Mouse (Mus musculus) cerebellum, postnatal 4 days (tissue): ENCODE data around the gene Chtop.

ENCODE experiments used
- DNase-seq, 2 experiments: peaks; one replicate each; pipeline ENCODE4 v3.0.0; 2022; ENCODE audit warnings: low spot score in 2 of 2, mixed read lengths in 1 of 2

Chtop gene

DNA sequence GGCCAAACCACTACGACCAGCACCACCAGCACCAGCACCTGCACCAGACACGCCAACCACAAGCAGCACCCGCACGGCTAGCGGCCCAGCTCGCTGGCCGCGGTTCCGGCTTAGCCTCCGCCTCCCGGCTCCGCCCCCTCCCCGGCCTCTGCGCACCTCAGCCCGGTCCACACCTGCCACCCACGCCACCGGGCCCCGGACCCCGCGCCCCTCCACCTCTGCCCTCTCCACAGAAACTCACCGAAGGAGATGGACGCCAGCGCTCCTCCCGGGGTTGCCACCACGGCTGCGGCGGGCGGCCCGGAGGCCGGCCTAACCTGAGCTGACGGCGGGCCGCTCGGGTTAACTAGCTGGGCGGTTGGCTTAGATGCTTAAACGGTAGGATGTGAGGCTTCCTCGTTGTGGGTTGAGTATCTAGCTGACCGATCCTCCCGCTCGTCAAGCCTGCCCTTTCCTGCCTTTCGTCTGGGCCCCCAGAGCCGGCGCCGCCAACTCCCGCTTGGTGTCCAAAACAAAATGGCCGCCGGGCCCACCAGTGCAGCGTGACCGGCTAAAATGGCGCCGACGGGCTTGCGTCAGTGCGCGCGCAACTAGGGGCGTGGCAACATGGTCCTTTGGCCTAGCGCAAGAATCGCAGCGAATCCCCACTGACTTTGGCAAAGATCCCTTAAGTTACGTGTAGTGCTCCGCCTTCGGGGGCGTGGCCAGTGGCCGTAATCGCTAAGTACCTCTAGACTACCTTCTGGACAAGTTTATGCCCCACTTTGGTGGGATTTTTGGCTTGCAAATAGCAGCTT lies at the start of gene Chtop:
TSS of gene Chtop (minus strand) at position 549 of the 797 bp plus-strand sequence.
- DNase-seq, result peak; percentile 98 to 99

- DNase-seq, result no peak
Measured at GRCm38 (mm10) chr3:90555954-90556353, 46.7 kb upstream of the Chtop start.

- DNase-seq, result no peak
Measured at GRCm38 (mm10) chr3:90552231-90552630, 42.9 kb upstream of the Chtop start.

GRCm38 (mm10) chr3:90550421-90550790 lies 41.1 kb upstream of the Chtop start:
- no peak for DNase-seq

DNA sequence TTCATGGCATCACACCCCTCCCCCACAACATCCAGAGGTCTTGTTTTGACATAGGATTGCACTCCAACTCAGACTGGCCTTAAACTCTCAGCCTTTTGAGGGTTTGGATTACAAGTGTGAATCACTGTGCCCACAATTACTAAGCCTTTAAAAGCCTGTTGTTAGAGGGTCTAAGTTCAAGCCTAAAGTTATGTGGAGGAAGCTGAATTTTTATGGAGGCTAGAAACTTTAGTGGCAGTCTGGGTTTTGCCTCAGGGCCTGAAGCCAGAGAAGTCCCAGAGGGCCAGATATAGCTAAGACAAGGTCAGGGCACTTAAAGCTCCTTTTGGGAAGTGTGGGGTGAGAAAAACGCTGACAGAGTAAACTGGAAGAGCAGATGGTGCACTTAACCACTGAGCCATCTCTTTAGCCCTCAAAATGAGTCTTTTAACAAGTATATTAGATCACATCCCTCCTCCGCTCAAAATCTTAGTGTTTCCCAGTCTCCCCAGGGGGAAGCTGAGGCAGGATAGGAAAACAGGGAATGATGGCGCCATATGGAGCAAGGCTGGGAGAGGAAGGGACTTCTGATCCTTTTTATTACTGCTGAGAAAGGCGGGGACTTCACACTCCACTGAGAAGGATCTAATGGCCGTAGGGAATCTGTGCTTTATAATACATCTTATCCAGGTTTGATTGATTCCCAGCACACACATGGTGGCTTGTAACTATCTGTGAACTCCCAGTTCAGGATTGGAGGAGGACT lies 40.5 kb upstream of the Chtop start:
- no peak for DNase-seq

GRCm38 (mm10) chr3:90540904-90541303 lies 31.6 kb upstream of the Chtop start:
- DNase-seq, result no peak

GRCm38 (mm10) chr3:90537905-90538296 lies 28.6 kb upstream of the Chtop start:
- no peak for DNase-seq

DNA sequence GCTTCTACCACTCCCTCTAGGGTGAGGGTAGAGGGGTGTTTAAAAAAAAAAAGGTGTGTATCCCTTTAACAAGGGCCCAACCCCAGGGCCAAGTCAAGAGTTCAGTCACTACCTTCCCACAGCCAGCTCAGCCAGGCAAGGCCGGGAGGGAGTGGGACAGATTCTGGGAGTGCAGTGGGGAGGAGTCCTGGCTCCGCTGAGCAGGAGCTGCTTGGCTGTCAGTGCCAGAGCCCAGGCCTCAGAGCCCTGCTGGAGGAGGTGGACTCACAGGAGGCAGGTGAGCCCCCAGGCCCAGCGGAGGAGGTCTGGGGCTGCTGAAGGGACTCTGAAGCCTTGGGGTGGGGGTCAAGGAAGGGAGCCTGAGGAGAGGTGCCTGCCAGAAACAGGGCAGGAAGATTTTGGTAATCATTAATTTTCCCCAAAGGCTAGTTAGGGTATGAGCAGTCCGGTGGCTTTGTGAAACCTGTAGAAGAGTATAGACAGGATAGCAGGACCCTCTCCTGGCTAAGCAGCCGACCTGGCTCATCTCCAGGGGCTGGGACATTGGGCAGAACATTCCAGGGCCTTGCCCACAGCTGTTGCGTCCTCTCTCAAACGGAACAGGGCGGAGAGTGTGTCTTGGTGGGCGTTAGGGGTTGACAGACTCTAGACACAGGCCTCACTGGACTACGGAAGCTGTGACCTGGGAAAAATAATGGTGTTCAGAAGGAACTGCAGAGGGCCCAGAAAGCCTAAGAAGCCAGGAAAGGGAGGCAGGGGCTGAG lies 28.0 kb upstream of the Chtop start, which contains the start of gene S100a16:
TSS of gene S100a16 (plus strand) at position 114 of the 764 bp plus-strand sequence.
- DNase-seq, result peak in 1 of 2 experiments; percentile 25

DNA sequence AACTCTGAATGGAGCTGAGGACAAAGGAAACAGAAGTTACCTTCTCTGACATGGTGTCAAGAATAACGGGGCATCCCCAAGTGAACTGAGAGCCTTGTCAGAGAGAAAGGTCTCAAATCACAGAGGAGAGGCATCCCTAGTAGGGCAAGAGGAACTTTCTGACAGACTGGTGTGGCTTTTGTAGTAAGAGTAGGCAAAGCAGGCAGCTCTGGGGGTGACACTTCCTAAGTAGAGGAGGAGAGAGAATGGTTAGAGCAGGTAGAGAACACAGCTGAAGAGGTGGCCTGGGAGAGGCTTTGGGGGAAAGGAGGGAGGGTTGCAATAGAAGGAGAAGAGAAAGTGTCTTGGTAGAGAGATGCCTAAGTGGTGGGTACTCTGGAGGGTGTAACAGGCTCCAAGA lies 26.1 kb upstream of the Chtop start:
- no peak for DNase-seq

DNA sequence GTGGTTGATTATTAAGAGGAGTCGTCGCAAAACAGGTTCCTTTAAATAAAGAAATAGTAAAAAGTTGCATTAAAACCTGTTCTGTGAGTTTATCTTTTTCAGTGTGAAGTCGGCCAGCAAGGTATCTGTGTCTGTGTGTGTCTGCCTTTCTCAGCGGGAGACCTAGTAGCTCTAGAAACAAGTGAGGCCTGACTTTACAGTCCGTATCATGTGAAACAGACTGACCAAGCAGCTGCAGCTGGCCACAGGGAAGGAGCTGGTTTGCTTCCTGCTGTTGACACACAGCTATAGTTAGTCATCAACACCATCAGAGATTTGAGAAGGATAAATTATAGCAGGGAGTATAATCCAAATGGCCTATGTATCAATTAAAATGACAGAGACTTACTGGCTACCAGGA lies 22.4 kb upstream of the Chtop start:
- DNase-seq, result no peak

DNA sequence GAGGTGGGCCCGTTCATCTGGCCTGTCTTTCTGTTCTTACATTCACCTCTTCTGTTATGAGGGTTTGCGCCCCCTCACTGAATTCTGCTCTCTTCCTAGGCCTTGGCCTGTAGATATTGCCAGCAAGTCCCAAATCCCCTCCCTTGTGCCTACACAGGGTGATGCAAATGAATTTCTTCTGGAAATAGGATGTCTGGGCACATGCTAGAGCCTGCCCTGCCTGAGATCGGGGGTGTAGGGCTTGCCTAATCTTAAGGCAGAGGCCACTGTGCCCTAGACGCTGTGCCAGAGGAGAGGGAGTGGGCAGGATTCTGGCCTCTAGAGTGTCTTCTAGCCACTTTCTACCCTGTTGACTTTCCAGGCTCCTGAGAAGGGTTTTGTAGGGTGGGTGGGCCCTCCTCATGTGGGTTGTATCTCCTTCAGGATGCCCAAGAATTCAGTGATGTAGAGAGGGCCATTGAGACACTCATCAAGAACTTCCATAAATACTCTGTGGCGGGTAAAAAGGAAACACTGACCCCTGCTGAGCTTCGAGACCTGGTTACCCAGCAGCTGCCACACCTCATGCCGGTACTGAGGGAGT lies 18.1 kb upstream of the Chtop start:
- DNase-seq, result no peak

- DNase-seq, result no peak
Measured at GRCm38 (mm10) chr3:90526580-90526979, 17.3 kb upstream of the Chtop start, which contains the start of gene S100a14. TSS of gene S100a14 (plus strand) at chr3:90526856.

DNA sequence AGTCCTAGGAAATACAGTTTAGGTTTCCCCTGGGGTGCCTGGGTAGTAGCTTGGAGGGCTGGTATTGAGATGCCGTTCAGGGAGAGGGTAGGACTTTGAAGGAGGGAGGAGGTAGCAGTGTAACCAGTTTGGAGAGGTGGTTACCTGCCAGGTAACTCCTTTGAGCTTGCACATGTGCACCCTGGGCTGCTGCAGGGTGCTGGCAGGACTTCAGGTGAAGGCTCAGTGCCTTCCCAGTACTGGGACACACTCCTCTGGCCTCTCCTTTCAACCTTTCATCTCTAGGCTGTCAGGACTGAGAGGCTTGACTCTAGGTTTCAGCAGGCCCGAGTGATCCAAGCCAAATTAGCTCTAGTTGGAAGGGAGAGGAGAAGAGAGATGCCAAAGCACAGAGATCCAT lies 16.8 kb upstream of the Chtop start:
- DNase-seq, result no peak

- DNase-seq, result no peak
Measured at GRCm38 (mm10) chr3:90525421-90525820, 16.1 kb upstream of the Chtop start.

DNA sequence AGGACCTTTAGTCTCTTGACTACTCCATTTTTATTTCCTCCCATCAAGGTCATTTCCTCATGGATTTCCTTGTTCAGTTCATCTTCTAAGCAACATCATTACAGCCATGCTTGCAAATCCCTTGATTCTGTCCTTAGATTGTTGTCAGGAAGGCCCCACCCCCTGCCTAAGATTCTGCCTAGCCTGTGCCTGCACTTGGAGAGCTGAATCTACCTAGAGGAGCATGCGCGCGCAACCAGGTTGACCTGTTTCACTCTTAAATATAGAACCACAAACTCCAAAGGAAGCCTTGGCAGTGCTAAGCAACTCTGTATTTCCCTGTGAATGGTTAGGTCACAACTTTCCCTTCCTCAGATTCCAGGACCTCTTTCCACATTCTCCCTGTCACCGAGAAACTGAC lies 8.4 kb upstream of the Chtop start:
- DNase-seq, result no peak

DNA sequence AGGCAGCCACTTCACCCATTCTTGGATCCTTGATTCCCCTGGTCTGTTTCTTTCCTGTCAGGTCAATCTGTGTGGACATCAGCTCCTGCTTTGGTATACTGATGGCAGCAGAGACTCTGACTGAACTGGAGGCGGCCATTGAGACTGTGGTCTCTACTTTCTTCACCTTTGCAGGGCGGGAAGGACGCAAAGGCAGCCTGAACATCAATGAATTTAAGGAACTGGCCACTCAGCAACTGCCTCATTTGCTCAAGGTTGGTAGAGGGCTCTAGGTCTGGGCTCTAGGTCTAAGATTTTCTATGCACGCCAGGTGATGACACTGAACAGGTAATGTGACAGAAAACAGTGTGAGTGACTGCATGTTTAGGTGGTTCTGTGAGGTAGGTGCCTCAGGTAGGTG lies 6.5 kb upstream of the Chtop start:
- DNase-seq, result no peak

DNA sequence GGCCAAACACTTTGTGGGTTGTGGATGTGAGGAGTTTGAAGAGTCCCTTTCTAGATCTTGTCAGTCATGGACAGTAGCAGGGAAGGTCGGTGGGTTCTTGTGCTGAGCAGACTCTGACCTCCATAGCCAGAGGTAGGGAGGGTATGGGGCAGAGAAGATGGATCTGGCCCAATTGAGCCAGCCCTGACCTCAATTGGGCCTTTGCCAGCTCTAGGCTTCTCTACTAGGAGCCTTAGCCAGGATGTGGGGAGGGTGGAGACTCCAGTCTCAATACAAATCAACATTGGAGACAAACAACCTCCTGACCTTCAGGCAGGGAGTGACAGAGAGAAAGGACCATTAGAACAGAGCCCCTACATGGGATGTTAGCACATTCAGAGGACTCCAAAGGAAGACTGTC lies 5.9 kb upstream of the Chtop start:
- DNase-seq, result no peak

DNA sequence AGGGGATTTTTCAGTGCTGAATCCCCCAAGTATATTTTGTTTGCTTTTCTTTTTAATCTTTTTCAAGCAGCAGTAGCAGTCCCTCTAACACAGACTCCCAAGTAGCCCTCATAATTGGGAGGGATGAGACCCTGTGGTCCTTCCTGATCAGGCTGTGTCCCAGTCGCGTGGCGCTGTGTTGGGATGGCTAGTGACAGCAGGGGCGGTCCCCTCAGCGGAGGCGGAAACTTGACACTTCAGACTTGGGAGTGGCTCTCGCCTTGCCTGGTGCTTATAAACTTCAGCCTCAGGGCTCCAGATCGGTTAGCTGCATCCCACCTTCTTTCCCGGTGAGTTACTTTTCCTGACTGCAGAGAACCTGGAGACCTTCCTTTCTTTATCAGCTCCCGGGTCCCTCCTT lies 5.4 kb upstream of the Chtop start:
- no peak for DNase-seq

DNA sequence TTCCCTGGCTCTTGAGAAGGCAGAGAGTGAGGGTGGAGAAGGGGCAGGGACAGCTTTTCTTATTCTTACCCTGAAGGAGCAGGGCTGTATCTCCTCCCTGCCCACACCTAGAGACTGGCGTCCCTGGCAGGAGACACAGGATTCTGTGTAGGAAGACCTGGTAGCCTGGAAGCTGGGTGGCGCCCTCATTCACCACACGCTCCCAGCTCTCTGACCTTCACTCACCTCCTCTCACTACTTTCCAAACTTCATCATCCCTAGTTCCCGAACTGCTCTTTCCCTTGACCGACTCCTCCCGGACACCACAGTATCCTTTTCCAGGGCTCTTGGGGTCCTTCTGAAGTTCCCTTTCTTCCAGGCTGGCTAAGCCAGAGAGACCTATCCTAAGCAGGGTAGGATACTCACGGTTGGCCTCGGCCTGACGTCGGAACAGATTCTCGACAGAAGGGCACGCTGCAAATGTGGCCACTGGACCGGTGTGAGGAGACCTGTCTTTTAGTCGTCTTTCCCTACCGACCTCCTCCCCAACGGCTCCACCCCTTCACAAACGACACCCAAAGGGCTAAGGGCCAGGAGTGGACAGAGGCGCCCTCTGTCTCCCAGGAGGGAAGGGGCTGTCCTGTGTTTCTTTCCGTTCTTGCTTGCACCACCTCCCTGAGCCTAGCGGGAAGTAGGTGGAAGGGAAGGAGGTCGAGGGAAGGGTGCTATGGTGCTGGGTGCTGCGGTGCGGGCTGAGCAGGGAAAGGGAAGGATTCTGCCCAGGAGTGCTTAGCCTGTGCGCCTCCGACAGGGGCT lies 4.7 kb upstream of the Chtop start, which contains the start of the genes S100a1 and S100a13:
TSS of gene S100a1 (minus strand) at position 597 of the 795 bp plus-strand sequence.
TSS of gene S100a13 (plus strand) at position 640 of the 795 bp plus-strand sequence.
- no peak for DNase-seq

- DNase-seq, result no peak
Measured at GRCm38 (mm10) chr3:90512948-90513642, 3.8 kb upstream of the Chtop start.
